Mouse (Mus musculus): ENCODE measurements around the gene Olfr1126.
"Not testable (repeated sequence)": the region's sequence is repeated elsewhere in the genome, so short reads cannot be mapped to it uniquely, and the experiment has no call there.

Olfr1126 gene

GRCm38 (mm10) chr2:87453662-87454061 is at the start of gene Olfr1126:
Gene Olfr1126, plus strand, starts transcription at chr2:87453962.
- no peak for DNase-seq

- DNase-seq: no peak
Measured at GRCm38 (mm10) chr2:87416335-87416734, 37.4 kb upstream of the Olfr1126 start, which contains the start of gene Olfr1123. Gene Olfr1123, plus strand, starts transcription at chr2:87416635.

DNA sequence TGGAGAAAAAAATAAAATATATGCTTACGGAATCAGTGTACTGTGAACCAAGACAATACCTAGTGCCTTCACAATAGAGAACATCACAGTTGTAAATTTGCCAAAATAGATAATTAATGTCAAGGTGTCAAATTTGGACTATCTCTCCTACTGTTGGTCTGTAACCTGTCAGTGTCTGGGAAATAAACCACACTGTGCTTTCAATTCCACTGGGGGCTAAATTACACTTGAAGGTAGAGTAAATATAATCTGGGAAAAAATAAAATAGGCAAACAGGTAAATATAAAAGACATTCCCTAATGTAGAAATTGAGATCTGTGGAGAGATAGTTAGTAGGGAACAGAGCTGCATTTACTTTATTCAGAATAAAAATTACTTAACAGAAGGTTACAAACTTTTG is 23.8 kb upstream of the Olfr1126 start, which contains the start of gene Olfr1124:
Olfr1124 (plus strand) TSS at position 301 of the 400 bp plus-strand sequence.
- no peak for DNase-seq

DNA sequence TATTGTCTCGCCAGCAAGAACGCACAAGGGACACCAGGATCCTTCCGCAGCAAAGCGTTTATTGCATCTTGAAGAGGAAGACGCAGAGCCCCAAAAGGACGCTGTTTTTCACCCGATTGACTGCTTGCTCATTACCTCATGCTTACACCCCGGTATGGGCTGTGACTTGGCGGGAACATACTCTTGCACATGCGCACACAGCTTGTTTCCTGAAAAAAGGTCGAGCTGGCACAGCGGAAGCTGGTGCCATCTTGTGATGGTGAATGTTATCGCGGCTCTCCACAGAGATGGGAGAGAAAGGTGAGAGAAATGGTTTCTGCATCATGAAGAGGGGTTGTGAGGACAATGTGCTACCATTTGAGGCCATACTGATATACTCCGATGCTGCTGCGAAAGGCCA is 16.0 kb upstream of the Olfr1126 start:
- no peak for DNase-seq

DNA sequence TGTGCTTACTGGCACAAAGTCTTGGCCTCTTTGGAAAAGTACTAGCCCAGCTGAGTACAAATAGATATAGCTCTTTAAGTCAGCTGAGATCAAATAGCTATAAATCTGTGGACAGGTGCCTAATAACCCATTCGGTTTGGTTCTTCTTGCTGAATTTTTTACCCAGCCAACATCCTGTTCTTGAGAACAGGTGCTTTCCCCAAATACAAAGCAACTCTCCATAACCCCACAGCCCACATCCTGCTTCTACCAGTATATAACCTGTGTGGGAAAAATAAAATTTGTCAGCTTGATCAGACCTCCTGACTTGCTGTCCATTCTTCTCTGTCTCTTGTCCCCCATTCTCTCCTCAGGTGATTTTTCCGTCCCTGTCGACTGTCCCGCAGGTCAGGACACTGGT is 8.0 kb downstream of the Olfr1126 start:
- no peak for DNase-seq

DNA sequence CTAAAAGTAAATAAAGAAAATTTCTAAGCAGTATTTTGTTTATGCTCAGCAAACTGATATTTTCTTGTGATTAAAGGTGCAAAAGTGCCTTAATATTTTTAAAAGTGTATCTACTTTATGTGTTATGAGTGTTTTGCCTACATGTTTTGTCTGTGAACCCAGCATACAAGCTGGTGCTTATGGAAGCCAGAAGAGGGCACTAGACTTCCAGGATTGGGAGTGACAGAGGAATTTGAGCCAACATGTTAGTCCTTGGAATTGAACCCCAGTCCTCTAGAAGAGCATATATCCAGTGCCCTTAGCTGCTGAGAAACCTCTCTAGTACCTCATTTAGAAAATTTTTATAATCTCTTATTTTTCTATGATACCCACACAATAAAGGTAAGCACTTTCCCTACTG is 26.4 kb downstream of the Olfr1126 start:
- no peak for DNase-seq

- DNase-seq: no peak
Measured at GRCm38 (mm10) chr2:87481158-87481557, 27.4 kb downstream of the Olfr1126 start.

DNA sequence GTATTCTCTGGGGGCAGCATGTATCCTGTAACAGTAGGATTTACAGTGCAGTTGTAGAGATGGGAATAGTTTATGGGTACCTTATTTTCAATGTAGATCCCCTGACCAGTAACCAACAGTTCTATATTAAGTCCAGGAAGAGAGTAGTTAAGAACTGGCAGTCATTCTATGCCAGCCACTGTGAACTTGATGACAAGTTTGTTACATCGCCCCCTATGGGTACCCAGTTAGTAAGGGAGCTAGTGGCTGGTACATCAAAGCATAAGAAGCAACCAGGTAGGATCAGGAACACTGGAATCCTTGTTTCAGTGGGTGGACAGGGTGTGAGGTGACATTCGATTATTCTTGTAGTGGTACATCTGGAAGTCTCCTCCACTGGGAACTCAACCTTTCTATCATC is 28.5 kb downstream of the Olfr1126 start:
- DNase-seq: no peak

GRCm38 (mm10) chr2:87496993-87497392 is 43.2 kb downstream of the Olfr1126 start, which contains the start of gene Pramel7:
Gene Pramel7, minus strand, starts transcription at chr2:87497093.
- DNase-seq: not testable (repeated sequence)

DNA sequence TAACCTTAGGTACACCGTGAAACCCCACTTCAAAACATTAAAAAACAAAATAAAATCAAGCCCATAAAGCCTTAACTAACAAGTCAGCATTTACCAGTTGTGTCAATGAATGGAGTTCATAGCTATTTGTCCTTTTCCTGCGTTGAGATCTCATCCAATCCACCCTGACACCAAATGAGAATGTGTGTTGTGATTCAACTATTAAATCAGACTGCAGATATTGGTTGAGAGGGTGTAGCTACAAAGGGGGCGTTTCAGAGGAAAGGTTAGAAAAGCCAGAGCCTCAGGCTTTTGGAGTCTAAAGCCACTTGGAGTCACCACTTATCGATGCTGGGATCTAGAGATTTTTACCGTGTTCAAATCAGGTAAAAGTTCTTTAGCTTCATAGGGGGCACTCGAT is 52.5 kb downstream of the Olfr1126 start, which contains the start of gene Pramel6:
Pramel6 (plus strand) TSS at position 301 of the 400 bp plus-strand sequence.
- no peak for DNase-seq

Data from layer of hippocampus, adult 9-11 months (tissue).